Mouse (Mus musculus): Measurements from ENCODE around the gene Vmn2r99.

The Vmn2r99 gene

GRCm38 (mm10) chr17:19361649-19362048, at the start of gene Vmn2r99:
Vmn2r99 (plus strand) TSS chr17:19361949.
- DNase-seq (ENCODE audit: low spot score), result no peak

- no peak for DNase-seq (ENCODE audit: low spot score)
Observed at GRCm38 (mm10) chr17:19437623-19438022, 75.9 kb downstream of the Vmn2r99 start.

GRCm38 (mm10) chr17:19444932-19445331, 83.2 kb downstream of the Vmn2r99 start:
- no peak for DNase-seq (ENCODE audit: low spot score)

All from lung, postnatal 25 days (tissue).